Comparison of ENCODE assay signal across 8 mouse cellular contexts in the genomic region with DNA sequence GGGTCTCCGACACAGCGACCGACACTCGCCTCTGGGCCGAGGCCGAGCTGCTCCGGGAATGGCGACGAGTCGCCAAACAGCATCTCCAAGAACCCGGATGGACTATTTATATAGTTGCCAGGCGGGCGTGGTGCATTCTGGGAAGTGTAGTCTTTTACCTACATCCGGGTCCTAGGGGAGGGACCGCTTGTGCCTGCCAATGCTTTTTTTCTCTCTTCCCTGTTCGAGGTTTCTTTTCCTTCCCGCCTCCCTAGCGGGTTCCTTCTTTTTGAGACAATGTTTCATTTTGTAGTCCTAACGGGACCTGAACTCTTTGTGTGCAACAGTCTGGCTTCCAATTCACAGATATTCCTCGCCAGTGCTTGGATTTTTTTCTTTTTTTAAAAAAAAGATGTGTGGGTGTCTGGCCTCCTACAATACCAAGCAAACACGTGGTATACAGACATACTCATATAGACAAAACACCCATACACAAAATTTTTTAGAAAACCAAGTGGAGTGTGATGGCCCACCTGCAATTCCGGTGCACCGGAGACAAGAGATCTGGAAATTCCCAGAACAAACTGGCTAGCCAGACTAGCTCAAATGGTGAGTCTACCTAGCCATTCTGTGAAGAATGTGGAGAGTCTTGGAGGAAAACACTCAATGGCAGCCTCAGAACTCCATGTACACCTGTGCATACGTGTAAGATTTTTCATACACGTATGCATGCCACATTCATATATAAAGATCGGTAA. TPM values are rescaled to one million over a fixed set of nuclear protein-coding genes. Genes with fewer than 3 reads are reported as not detected.
DNase-seq lines count a peak whose midpoint lies in the region; ATAC-seq lines count a peak whose summit lies in the region.

Gene Rnf10, minus strand, starts transcription at position 87 of the 737 bp plus-strand sequence.

- H3K9me3 ChIP-seq in heart, embryonic 14.5 days (ENCODE audit: control insufficient read depth, low read length) = no peaks in the 10 kb centered on the region
- H3K9me3 ChIP-seq in liver, embryonic 13.5 days (replicated peaks) = no peaks in the 10 kb centered on the region
- no peaks in the 10 kb centered on the region for H3K9me3 ChIP-seq in stomach, embryonic 16.5 days (replicated peaks; ENCODE audit: control insufficient read depth, low read length)

- no peaks in the 10 kb centered on the region for H3K27me3 ChIP-seq in heart, embryonic 14.5 days (ENCODE audit: control insufficient read depth, insufficient read depth, low read length)
- H3K27me3 ChIP-seq in liver, embryonic 13.5 days = no peaks in the 10 kb centered on the region
- H3K27me3 ChIP-seq in stomach, embryonic 16.5 days (ENCODE audit: control insufficient read depth, insufficient read depth, low read length) = no peaks in the 10 kb centered on the region

- WGBS in heart, embryonic 14.5 days = 13% methylated on average over 26 of the region's 26 CpGs
- WGBS in liver, embryonic 13.5 days (ENCODE audit: insufficient replicate concordance) = 14% methylated on average over 26 of the region's 26 CpGs
- 12% methylated on average over 26 of the region's 26 CpGs for WGBS in stomach, embryonic 16.5 days

- H3K27ac ChIP-seq in brown adipose tissue, adult 24 weeks (replicated peaks; ENCODE audit: low read depth, low read length) = peak within 1 kb of the TSS; percentile 69
- H3K27ac ChIP-seq in heart, embryonic 14.5 days (replicated peaks in 1 of 2; ENCODE audit: control insufficient read depth in 1 of 2, insufficient read depth in 1 of 2, low read depth in 2 of 2, low read length in 2 of 2) = peak within 1 kb of the TSS; percentile 75 to 83
- H3K27ac ChIP-seq in liver, embryonic 13.5 days = peak within 1 kb of the TSS; percentile 100
- peak within 1 kb of the TSS; percentile 78 for H3K27ac ChIP-seq in stomach, embryonic 16.5 days (ENCODE audit: low read length)

- H3K9ac ChIP-seq in heart, embryonic 14.5 days (ENCODE audit: low read length) = peak within 1 kb of the TSS; percentile 99
- peak within 1 kb of the TSS; percentile 99 for H3K9ac ChIP-seq in liver, embryonic 13.5 days
- H3K9ac ChIP-seq in stomach, embryonic 16.5 days (ENCODE audit: low read length) = peak within 1 kb of the TSS; percentile 85

- peaks cover 13% of the 10 kb centered on the region for H3K4me1 ChIP-seq in brown adipose tissue, adult 24 weeks (ENCODE audit: control insufficient read depth, insufficient read depth, insufficient read length, low read length)
- H3K4me1 ChIP-seq in heart, embryonic 14.5 days (ENCODE audit: control insufficient read depth in 2 of 2, insufficient read depth in 2 of 2, low read length in 2 of 2) = peaks cover 5 to 40% of the 10 kb centered on the region in 2 experiments
- H3K4me1 ChIP-seq in liver, embryonic 13.5 days (replicated peaks) = peaks cover 63% of the 10 kb centered on the region
- H3K4me1 ChIP-seq in stomach, embryonic 16.5 days (ENCODE audit: control insufficient read depth, insufficient read depth, low read length) = peaks cover 19% of the 10 kb centered on the region

- H3K4me2 ChIP-seq in heart, embryonic 14.5 days (ENCODE audit: low read length) = peak within 1 kb of the TSS; percentile 73
- H3K4me2 ChIP-seq in liver, embryonic 13.5 days = peak within 1 kb of the TSS; percentile 70
- peak within 1 kb of the TSS; percentile 74 for H3K4me2 ChIP-seq in stomach, embryonic 16.5 days (ENCODE audit: low read depth, low read length)

- DNase-seq in CD4-positive, CD25-positive, alpha-beta regulatory T cell, adult 2 months (ENCODE audit: low read depth, low spot score) = peak; percentile 95
- DNase-seq in fibroblast of lung, adult 2 months (ENCODE audit: low read depth) = peak; percentile 92
- DNase-seq in kidney, postnatal 14 days = peak; percentile 98
- peak; percentile 95 for DNase-seq in liver, embryonic 13.5 days
- DNase-seq in neural tube, embryonic 10.5 days (ENCODE audit: extremely low spot score, low spot score) = peak; percentile 99

- H3K36me3 ChIP-seq in heart, embryonic 14.5 days (ENCODE audit: control insufficient read depth, insufficient read depth, low read length) = peaks cover 22% of the 10 kb centered on the region
- H3K36me3 ChIP-seq in liver, embryonic 13.5 days = peaks cover 31% of the 10 kb centered on the region
- no peaks in the 10 kb centered on the region for H3K36me3 ChIP-seq in stomach, embryonic 16.5 days (ENCODE audit: control insufficient read depth, insufficient read depth, low read length)

- peak within 1 kb of the TSS; percentile 86 for H3K4me3 ChIP-seq in brown adipose tissue, adult 24 weeks (ENCODE audit: insufficient read depth, low read depth, low read length)
- peak within 1 kb of the TSS; percentile 84 to 95 for H3K4me3 ChIP-seq in heart, embryonic 14.5 days (ENCODE audit: control insufficient read depth in 1 of 2, insufficient read depth in 1 of 2, low read depth in 1 of 2, low read length in 2 of 2)
- H3K4me3 ChIP-seq in liver, embryonic 13.5 days (replicated peaks) = peak within 1 kb of the TSS; percentile 98
- peak within 1 kb of the TSS; percentile 73 for H3K4me3 ChIP-seq in stomach, embryonic 16.5 days (replicated peaks; ENCODE audit: low read length)

- peak; percentile 79 for ATAC-seq in heart, embryonic 14.5 days (ENCODE audit: insufficient number of reproducible peaks, insufficient read depth, low FRiP score, low read depth)
- ATAC-seq in liver, embryonic 13.5 days (ENCODE audit: low read depth) = peak; percentile 81
- ATAC-seq in stomach, embryonic 16.5 days (ENCODE audit: insufficient read depth, low FRiP score) = peak; percentile 91

RNA-seq across cellular contexts. Expression of gene Rnf10, which starts in this region (rescaled TPM):
- 122 and 124 TPM in 2 replicates for polyA plus RNA-seq in brown adipose tissue, adult 24 weeks (2012; ENCODE audit: insufficient read depth, insufficient read length, missing spikeins)
- polyA plus RNA-seq in heart, embryonic 14.5 days (2014; fragmentation: Nextera tagmentation; extraction: Ambion mirVana) = 77.1 and 83.9 TPM in 2 replicates
- polyA plus RNA-seq in liver, embryonic 13.5 days (2015; fragmentation: Nextera tagmentation; extraction: Ambion mirVana) = 122 and 126 TPM in 2 replicates
- 85.1 and 99.8 TPM in 2 replicates for polyA plus RNA-seq in stomach, embryonic 16.5 days (2015; fragmentation: Nextera tagmentation; extraction: Ambion mirVana)

Comparison
In these comparisons a context has a peak if more than half of its experiments do, and no peak if none do; other contexts are left out.
1. Peak in every context shown above with its lines: DNase-seq, ATAC-seq, H3K4me3 ChIP-seq and H3K27ac ChIP-seq.